Mouse (Mus musculus) CH12.LX (cell line): ENCODE results near the gene Habp4.

Experiments
- CHD2 ChIP-seq: IDR thresholded peaks from 2 replicates; pipeline ENCODE4 v1.6.1; 2011; ENCODE audit warnings: low read length, improper control_type of control experiment
- CTCF ChIP-seq, 2 experiments: IDR thresholded peaks in 1 of 2; conservative IDR thresholded peaks in 1 of 2; 2 replicates each; pipeline ENCODE4 v1.5.1; 2011 to 2012; ENCODE audit warnings: low read depth in 2 of 2, low read length in 2 of 2, improper control_type of control experiment in 1 of 2, inconsistent platforms in 1 of 2, mild to moderate bottlenecking in 1 of 2, moderate library complexity in 1 of 2
- E2F4 ChIP-seq: IDR thresholded peaks from 2 replicates; pipeline ENCODE4 v1.6.1; 2011; ENCODE audit warnings: low read depth, low read length, improper control_type of control experiment; ENCODE audit not compliant: insufficient replicate concordance
- HCFC1 ChIP-seq: IDR thresholded peaks from 2 replicates; pipeline ENCODE4 v1.6.1; 2012; ENCODE audit warnings: low read depth, mild to moderate bottlenecking, inconsistent platforms, low read length, improper control_type of control experiment
- JUND ChIP-seq: conservative IDR thresholded peaks from 2 replicates; pipeline ENCODE4 v1.6.1; 2011; ENCODE audit warnings: low read depth, low read length, improper control_type of control experiment
- POLR2A ChIP-seq: IDR thresholded peaks from 2 replicates; pipeline ENCODE4 v1.6.1; 2011; ENCODE audit warnings: low read depth, mild to moderate bottlenecking, improper control_type of control experiment, low read length
- RAD21 ChIP-seq: IDR thresholded peaks from 2 replicates; pipeline ENCODE4 v1.6.1; 2011; ENCODE audit warnings: low read depth, mild to moderate bottlenecking, low read length, improper control_type of control experiment, moderate library complexity
- USF1 ChIP-seq: IDR thresholded peaks from 2 replicates; pipeline ENCODE4 v1.6.1; 2014; ENCODE audit warnings: low read depth, mild to moderate bottlenecking, inconsistent platforms, low read length, improper control_type of control experiment
- USF2 ChIP-seq: conservative IDR thresholded peaks from 2 replicates; pipeline ENCODE4 v1.6.1; 2011; ENCODE audit warnings: low read depth, low read length, improper control_type of control experiment

- no peak for TF ChIP-seq E2F4
- no peak for TF ChIP-seq RAD21
- TF ChIP-seq CTCF (conservative IDR thresholded peaks at IDR 0.05 in 1 of 2, IDR thresholded peaks at IDR 0.05 in 1 of 2; ENCODE audit: low read depth in 2 of 2, low read length in 2 of 2) = no peak
- no peak for TF ChIP-seq USF1
- no peak for TF ChIP-seq HCFC1
- TF ChIP-seq JUND = no peak
- no peak for TF ChIP-seq USF2
- no peak for TF ChIP-seq CHD2
- TF ChIP-seq POLR2A = no peak
Measured at GRCm38 (mm10) chr13:64153751-64154267, 7.8 kb upstream of the Habp4 start.
